Mouse (Mus musculus) heart, embryonic 10.5 days (tissue): ENCODE measurements around the gene Clasp1. TPM values are rescaled to one million over a fixed set of nuclear protein-coding genes. Genes with fewer than 3 reads are reported as not detected.

ENCODE experiments used
- DNase-seq: peaks from one replicate; pipeline ENCODE4 v3.0.0-alpha.2; 2017; ENCODE audit warnings: low spot score
- H3K27ac ChIP-seq: fragments of 300-500 bp; sonication (generic); 2 replicates; pipeline ENCODE4 v1.5.1; 2016; ENCODE audit warnings: mild to moderate bottlenecking
- H3K27me3 ChIP-seq: fragments of 300-500 bp; sonication (generic); 2 replicates; pipeline ENCODE4 v1.6.1; 2016; ENCODE audit warnings: mild to moderate bottlenecking; ENCODE audit not compliant: poor library complexity, insufficient read depth, severe bottlenecking
- H3K36me3 ChIP-seq: fragments of 300-500 bp; sonication (generic); 2 replicates; pipeline ENCODE4 v1.6.1; 2016; ENCODE audit warnings: mild to moderate bottlenecking, moderate library complexity
- H3K4me1 ChIP-seq: fragments of 300-500 bp; sonication (generic); 2 replicates; pipeline ENCODE4 v1.6.1; 2016; ENCODE audit warnings: mild to moderate bottlenecking
- H3K4me3 ChIP-seq: fragments of 300-500 bp; sonication (generic); 2 replicates; pipeline ENCODE4 v1.5.1; 2016; ENCODE audit warnings: mild to moderate bottlenecking, moderate library complexity
- H3K9me3 ChIP-seq: fragments of 300-500 bp; sonication (generic); 2 replicates; pipeline ENCODE4 v1.6.1; 2016; ENCODE audit warnings: mild to moderate bottlenecking, moderate library complexity
- WGBS: fragments of 180-500 bp; shearing (Covaris S2); methylation state at CpG from one replicate; pipeline ENCODE4 v1.1.7; 2016; 5-methylcytosine and 5-hydroxymethylcytosine counted together
- polyA plus RNA-seq: library from polyadenylated mRNA; unstranded; fragments of >200 nt; fragmentation: Nextera tagmentation; extraction: Ambion mirVana; gene quantifications from 2 replicates; pipeline ENCODE4 v1.2.1, GENCODE M21; 2016

Gene Clasp1
- polyA plus RNA-seq, 1 experiment from 2014 or later = 72.3 TPM

DNA sequence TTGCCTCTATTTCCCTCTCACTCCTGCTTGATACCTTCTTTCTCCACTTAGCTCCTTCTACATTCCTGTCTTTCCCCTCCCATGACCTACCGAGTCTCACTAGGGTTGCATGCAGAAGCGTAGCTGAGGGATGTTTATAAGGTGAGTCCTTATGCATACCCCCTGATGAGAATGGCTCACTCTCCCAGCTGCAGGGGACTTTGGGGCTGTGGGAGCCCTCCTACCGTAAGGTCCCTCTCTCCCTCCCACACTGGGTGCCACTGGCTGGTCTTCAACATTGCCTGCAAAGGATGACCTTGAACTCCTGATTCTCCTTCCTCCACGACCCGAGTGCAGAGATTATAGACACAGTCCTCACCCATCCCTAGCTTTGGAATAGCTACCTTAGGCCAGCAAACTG lies 71.9 kb downstream of the Clasp1 start:
- 90% methylated on average over 5 of the region's 5 CpGs for WGBS
- Histone ChIP-seq H3K27ac (no peak overlapping the region), H3K4me1 (peaks cover 30% of the 10 kb centered on the region), H3K36me3 (peaks cover 47% of the 10 kb centered on the region), H3K27me3 (no peaks in the 10 kb centered on the region), H3K4me3 (no peak overlapping the region), H3K9me3 (no peaks in the 10 kb centered on the region)
- no peak for DNase-seq

DNA sequence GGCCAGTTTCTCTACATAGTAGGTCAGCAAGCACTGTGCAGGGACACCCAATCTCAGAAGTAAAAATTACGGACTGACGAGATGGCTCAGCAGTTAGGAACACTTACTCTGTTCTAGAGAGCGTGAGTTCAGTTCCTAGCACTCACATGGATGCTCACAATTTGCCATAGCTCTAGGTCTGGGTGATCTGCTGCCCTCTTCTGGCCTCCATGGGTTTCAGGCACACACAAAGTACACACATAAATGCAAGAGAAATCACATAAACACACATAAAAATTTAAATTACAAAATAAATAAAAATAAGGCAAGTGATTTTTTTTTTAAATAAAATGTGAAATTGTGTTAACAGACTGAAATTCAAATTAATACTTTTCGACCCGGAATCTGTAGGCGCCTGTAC lies 77.2 kb downstream of the Clasp1 start:
- no peaks in the 10 kb centered on the region for H3K4me1 ChIP-seq
- peaks cover 84% of the 10 kb centered on the region for H3K36me3 ChIP-seq

DNA sequence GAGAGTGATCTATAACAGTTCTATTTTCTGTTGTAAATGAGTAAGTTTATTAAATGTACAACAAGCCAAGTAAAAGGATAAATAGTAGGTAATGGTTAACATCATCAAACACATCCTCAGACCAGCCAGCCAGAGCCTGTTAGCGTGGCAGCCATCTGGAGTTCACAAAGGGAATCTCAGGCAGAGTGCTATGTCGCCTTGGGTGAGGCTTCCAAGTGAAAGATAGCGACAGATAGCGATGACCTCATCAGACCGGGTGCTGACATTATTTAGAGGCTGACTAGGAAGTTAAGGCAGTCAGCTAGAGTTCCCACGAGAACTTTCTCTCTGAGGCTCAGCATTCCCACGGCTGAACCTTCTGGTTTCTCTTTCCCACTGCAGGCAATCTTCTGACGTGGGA lies 83.5 kb downstream of the Clasp1 start:
- Histone ChIP-seq H3K36me3 (peaks cover 47% of the 10 kb centered on the region), H3K27ac (0 out of 2 replicates have a peak overlapping the region, but pooled peaks have one; percentile 18)
- WGBS = 34% methylated on average over 8 of the region's 8 CpGs

More for the DNA sequence above, 77.2 kb downstream of the Clasp1 start:
- Histone ChIP-seq H3K4me3 (no peak overlapping the region), H3K9me3 (no peaks in the 10 kb centered on the region), H3K27me3 (no peaks in the 10 kb centered on the region), H3K27ac (no peak overlapping the region)
- WGBS = 94% methylated on average over 6 of the region's 6 CpGs
- no peak for DNase-seq

DNA sequence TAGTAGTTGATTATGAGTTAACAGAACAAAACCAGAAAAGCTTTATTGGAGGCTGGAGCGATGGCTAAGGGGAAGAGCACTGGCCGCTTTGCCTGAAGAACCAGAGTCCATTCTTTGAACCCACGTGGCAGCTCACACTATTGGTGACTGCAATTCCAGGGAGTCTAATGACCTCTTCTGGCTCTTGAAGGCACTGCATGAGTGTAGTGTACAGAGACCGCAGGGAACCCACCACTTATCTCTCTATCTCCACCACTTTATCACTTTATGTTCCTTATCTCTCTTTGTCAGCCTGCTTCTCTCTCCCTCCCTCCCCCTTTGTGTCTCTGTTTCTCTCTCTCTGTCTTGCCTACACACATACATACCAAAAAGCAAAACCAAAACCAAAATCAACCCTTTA lies 88.1 kb downstream of the Clasp1 start:
- H3K27ac ChIP-seq = no peak overlapping the region
- WGBS = 31% methylated on average over 4 of the region's 4 CpGs
- no peak for DNase-seq
- H3K4me3 ChIP-seq = no peak overlapping the region
- H3K9me3 ChIP-seq = no peaks in the 10 kb centered on the region
- peaks cover 29% of the 10 kb centered on the region for H3K4me1 ChIP-seq
- peaks cover 17% of the 10 kb centered on the region for H3K36me3 ChIP-seq
- no peaks in the 10 kb centered on the region for H3K27me3 ChIP-seq

More for the DNA sequence above, 83.5 kb downstream of the Clasp1 start:
- DNase-seq = no peak
- no peaks in the 10 kb centered on the region for H3K27me3 ChIP-seq
- H3K9me3 ChIP-seq = no peaks in the 10 kb centered on the region
- H3K4me3 ChIP-seq = no peak overlapping the region
- peaks cover 9% of the 10 kb centered on the region; the same call in 1 of the 2 replicates for H3K4me1 ChIP-seq

DNA sequence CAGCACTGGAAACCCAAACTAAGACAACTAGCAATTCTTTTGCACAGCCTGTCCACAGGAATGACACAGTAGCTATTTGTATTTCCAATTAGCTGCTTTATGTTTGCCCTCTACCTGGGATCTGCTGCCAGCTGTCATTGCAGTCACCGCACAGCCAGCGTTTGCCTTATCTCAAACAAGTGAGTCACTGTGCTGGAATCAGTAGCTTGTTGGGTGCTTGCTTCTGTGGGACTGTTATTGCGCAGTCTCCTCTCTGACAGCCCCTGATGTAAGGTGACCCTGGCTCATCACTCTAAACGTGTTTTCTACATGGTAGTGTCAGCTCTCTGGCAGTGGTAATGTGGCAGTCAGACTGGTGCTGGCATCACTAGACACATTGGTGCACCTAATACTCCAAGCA lies 90.4 kb downstream of the Clasp1 start:
- Histone ChIP-seq H3K27ac (peak overlapping the region; percentile 76), H3K4me1 (peaks cover 39% of the 10 kb centered on the region), H3K9me3 (no peaks in the 10 kb centered on the region), H3K27me3 (no peaks in the 10 kb centered on the region), H3K36me3 (peaks cover 2% of the 10 kb centered on the region; the same call in 1 of the 2 replicates), H3K4me3 (peak overlapping the region; percentile 5; the same call in 1 of the 2 replicates)
- DNase-seq = peak; percentile 87
- WGBS = 22% methylated on average over 4 of the region's 4 CpGs

DNA sequence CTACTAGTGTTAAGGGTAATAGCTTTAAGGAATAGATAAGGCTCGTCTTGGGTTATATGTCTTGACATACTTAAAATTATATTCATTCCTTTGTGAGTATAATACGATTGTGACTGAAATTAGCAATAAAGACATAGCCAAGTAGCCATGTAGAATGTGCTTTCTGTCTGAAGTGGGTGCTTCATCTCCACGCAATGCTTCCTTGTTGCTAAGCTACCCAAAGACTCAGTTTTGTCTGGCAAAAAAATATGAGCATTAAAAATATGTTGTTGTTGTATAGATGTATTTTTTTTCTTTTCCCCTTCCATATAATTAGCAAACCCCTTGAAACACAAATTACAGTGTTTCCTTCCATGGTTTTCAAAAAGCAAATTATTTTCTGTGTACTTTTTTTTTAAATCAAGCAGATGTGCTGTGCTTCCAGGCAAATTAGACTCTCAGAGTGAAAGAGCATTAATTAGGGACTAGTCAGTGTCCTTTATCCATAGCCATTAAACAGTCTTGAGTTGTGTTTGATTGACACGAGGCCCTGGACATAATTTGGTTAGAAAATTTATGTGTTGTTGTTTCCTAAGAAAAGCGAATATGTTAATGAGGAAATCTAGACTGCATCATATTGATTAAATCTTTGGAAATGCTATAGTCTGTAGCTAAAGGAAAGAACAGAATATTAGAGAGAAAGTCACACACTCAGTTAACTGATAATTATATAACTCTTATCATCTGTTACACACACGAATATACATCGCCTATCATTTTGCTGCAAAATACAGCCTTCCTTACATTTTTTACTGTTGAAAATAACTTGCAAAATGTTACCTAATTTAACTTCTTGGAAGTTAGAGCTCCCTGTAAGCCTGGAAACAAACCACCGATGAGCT lies 91.9 kb downstream of the Clasp1 start:
- no peaks in the 10 kb centered on the region for H3K27me3 ChIP-seq
- DNase-seq = no peak
- no peaks in the 10 kb centered on the region; the same call in 1 of the 2 replicates for H3K36me3 ChIP-seq
- H3K4me1 ChIP-seq = peaks cover 51% of the 10 kb centered on the region
- H3K4me3 ChIP-seq = peak overlapping the region; percentile 54; the same call in 1 of the 2 replicates
- 68% methylated on average over 8 of the region's 8 CpGs for WGBS
- no peaks in the 10 kb centered on the region for H3K9me3 ChIP-seq
- H3K27ac ChIP-seq = peak overlapping the region; percentile 89

DNA sequence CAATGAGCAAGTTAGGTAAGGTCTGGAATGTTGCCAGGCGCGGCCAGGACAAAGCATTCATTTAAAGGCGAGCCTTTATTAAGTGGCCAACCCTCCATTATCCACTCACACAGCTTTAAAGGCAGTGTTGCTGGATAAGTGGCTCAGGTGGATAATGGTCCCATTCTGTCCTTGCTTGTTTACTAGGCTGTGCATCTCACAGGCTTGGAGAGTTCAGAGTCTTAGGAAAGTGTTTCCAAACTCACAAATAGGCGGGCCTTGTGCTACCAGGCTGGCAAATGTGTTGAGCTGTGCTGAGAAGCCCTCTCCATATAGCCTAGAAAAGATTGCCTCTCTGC lies 92.5 kb downstream of the Clasp1 start:
- Histone ChIP-seq H3K4me1 (peaks cover 51% of the 10 kb centered on the region), H3K27ac (peak overlapping the region; percentile 89), H3K4me3 (peak overlapping the region; percentile 54), H3K27me3 (no peaks in the 10 kb centered on the region), H3K9me3 (no peaks in the 10 kb centered on the region), H3K36me3 (no peaks in the 10 kb centered on the region; the same call in 1 of the 2 replicates)
- no peak for DNase-seq
- 38% methylated on average over 4 of the region's 4 CpGs for WGBS

DNA sequence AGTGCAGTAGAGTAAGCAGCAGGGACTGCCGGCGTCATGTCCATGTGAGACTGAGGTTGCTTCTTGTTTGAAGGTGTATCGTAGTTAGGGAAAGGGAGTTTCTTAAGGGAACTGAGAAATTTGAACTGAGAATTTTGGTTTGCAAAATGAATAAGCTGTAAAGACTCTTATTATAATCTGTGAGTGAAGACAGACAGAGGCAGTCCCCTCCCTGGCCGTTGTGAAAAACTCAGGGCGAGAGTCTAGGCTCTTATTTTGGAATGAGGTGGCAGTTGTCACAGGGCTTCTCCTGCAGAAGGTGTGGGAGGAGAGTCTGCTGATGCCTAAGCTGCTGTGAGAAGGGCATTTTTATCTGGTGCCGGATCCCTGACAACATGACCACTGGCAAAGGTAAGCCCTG lies 92.8 kb downstream of the Clasp1 start:
- WGBS = 39% methylated on average over 6 of the region's 6 CpGs
- no peak for DNase-seq
- Histone ChIP-seq H3K9me3 (no peaks in the 10 kb centered on the region), H3K27me3 (no peaks in the 10 kb centered on the region), H3K4me1 (peaks cover 50% of the 10 kb centered on the region), H3K4me3 (peak overlapping the region; percentile 54), H3K27ac (peak overlapping the region; percentile 89), H3K36me3 (no peaks in the 10 kb centered on the region)

DNA sequence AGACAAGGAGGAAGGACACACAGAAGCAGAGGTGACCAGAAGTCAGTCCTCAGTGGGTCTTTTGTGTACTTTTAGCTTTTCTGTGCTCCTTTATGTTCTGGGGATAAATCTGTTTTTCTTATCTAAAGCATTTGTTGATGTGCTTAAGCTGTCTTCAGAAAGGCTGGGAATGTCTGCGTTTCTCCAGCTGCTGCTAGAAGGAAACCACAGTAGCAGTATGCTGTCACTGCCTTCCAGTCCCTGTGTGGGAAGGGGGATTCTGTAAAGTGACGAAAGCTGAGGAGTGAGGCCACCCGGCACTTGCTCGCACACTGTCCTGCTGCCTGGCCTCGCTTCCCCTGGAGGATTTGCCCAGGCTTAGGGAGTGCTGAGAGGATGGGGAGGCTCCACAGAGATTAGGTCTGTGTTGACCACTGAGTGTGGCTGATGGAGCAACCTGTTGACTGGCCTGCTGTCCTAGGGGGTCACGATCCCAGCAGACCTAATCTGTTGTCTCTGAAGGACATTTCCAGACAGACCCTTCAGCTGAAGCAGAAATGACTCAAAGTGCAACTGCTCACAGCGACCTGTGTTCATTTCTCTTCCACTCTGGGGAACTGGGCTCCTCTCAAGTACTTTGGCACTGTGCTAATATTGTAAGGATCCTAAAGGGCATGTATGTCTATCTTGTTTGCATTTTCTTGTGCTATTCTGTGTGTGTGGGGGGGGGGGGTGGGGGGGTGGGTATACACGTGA lies 93.6 kb downstream of the Clasp1 start:
- Histone ChIP-seq H3K9me3 (no peaks in the 10 kb centered on the region), H3K27me3 (no peaks in the 10 kb centered on the region), H3K27ac (peak overlapping the region; percentile 89), H3K36me3 (no peaks in the 10 kb centered on the region), H3K4me1 (peaks cover 54% of the 10 kb centered on the region), H3K4me3 (peak overlapping the region; percentile 54)
- peak; percentile 91 for DNase-seq
- WGBS = 25% methylated on average over 8 of the region's 8 CpGs

DNA sequence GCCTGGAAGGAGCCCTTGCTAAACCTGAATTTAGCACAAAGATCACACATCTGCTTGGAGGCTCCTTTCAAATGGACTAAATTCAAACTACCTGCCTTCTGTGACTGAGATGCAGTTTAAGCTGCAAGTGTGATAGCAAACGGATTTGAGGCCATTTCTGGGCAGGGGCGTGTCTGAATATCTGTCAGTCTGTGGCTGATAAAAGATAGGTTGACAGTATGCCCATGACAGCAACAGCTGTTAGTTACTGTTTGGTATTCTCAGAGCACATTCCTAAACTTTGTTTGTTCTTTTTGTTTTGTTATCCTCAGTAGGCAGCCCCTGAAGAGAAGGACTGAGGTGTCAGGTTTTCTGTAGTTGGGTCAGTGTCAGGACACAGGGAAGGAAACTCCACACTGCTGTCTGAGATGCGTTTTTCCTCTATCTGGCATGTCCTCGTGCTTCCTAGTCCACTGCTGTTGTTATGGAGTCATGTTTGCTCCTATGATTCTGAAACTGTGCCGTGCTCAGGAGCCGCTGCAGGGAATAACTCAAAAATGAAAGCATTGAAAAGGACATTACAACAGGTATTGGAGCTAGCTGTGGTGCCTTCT lies 94.7 kb downstream of the Clasp1 start:
- H3K27ac ChIP-seq = peak overlapping the region; percentile 89
- H3K36me3 ChIP-seq = no peaks in the 10 kb centered on the region
- H3K4me1 ChIP-seq = peaks cover 65% of the 10 kb centered on the region
- no peaks in the 10 kb centered on the region for H3K9me3 ChIP-seq
- peak overlapping the region; percentile 54 for H3K4me3 ChIP-seq
- WGBS = 45% methylated on average over 6 of the region's 6 CpGs
- H3K27me3 ChIP-seq = no peaks in the 10 kb centered on the region
- peak; percentile 72 for DNase-seq

DNA sequence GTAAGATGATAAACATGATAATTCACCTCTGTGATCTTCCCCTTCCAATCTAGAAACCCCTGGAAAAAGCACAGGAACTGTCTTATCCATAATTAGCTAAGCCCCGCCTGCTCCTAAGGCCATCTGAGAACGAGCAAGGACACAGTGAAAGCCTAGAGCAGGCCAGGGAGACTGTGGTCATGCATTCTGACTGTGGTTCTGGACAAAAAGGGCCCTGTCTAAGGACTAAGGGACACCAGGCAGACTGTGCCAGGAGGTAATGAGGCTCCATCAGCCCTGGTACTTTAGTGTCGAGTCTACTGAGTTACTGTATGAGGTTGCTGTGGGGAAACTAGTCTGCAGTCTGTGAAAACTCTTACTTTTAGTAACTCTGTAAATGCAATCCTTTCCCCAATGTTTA lies 96.7 kb downstream of the Clasp1 start:
- H3K4me1 ChIP-seq = peaks cover 56% of the 10 kb centered on the region
- peak overlapping the region; percentile 22 for H3K4me3 ChIP-seq

DNA sequence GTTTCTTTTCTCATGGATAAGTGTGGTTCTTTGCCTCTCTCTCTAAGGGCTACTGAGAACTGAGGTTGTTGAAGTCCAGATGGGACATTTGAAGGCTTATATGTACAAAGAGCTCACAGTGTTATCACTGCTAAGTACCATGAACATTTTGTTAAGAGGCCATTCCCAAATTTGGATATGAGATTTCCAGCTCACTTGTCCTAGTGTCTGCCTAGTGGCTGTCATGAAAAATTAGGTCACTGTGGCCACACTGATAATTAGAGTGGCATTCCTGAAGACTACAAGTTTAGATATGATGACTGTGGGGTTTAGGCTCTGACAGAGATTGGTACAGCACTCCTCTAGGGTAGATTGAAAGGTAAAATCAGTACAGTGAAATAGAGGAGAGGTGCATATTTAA lies 97.2 kb downstream of the Clasp1 start:
- Histone ChIP-seq H3K9me3 (no peaks in the 10 kb centered on the region), H3K4me1 (peaks cover 56% of the 10 kb centered on the region), H3K27me3 (no peaks in the 10 kb centered on the region), H3K4me3 (peak overlapping the region; percentile 22; the same call in 1 of the 2 replicates), H3K27ac (peak overlapping the region; percentile 89), H3K36me3 (0 out of 2 replicates have a peak, but pooled peaks cover 3% of the 10 kb centered on the region)
- DNase-seq = no peak

More for the DNA sequence above, 96.7 kb downstream of the Clasp1 start:
- DNase-seq = no peak
- Histone ChIP-seq H3K9me3 (no peaks in the 10 kb centered on the region), H3K27me3 (no peaks in the 10 kb centered on the region), H3K27ac (peak overlapping the region; percentile 89), H3K36me3 (0 out of 2 replicates have a peak, but pooled peaks cover 3% of the 10 kb centered on the region)
- WGBS = 29% methylated on average over 3 of the region's 3 CpGs

DNA sequence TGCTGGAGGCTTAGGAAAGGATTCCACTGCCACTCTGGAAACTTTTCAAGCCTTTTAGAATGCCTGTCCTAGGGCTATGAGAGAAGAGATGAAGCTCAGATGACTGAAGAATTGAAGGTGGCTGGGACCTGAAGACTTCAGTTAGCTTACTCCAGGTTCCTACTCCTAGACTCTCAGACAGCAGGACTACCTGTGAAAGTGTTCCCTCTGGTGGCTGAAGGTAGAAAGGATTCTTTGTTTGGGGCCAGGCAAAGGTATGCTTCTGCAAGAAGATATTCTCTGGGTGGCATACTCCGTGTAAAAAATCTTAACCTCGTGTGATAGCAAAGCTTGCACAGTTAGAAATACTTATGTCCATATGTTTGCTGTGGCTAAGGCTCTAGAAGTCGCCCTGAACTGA lies 104.0 kb downstream of the Clasp1 start:
- no peaks in the 10 kb centered on the region for H3K9me3 ChIP-seq
- H3K4me1 ChIP-seq = peaks cover 26% of the 10 kb centered on the region
- H3K4me3 ChIP-seq = no peak overlapping the region
- peaks cover 9% of the 10 kb centered on the region for H3K36me3 ChIP-seq
- no peak for DNase-seq
- WGBS = 71% methylated on average over 3 of the region's 3 CpGs
- no peak overlapping the region for H3K27ac ChIP-seq
- no peaks in the 10 kb centered on the region for H3K27me3 ChIP-seq
